Mouse (Mus musculus): ENCODE results near the gene Abca7. TPM values are rescaled to one million over a fixed set of nuclear protein-coding genes. Genes with fewer than 3 reads are reported as not detected.

Abca7 gene
- 1.3 and 1.4 TPM in 2 replicates for polyA plus RNA-seq (2014; fragmentation: Nextera tagmentation; extraction: Ambion mirVana)

- Histone ChIP-seq H3K9ac (ENCODE audit: low read length) (no peak within 1 kb of the TSS; the same call in 1 of the 2 replicates), H3K9me3 (ENCODE audit: control insufficient read depth, low read length) (no peaks in the 10 kb centered on the region), H3K27me3 (ENCODE audit: control insufficient read depth, insufficient read depth, low read length) (peaks cover 6% of the 10 kb centered on the region; the same call in 1 of the 2 replicates), H3K4me2 (ENCODE audit: low read depth, severe bottlenecking) (peak within 1 kb of the TSS; percentile 65), H3K27ac (replicated peaks; ENCODE audit: low read depth, low read length) (no peak within 1 kb of the TSS; the same call in 1 of the 2 replicates), H3K4me3 (ENCODE audit: low read depth, low read length) (peak within 1 kb of the TSS; percentile 32), H3K36me3 (ENCODE audit: control insufficient read depth, insufficient read depth, low read length) (peaks cover 25% of the 10 kb centered on the region; the same call in 1 of the 2 replicates), H3K4me1 (ENCODE audit: control insufficient read depth, insufficient read depth, low read length) (peaks cover 6% of the 10 kb centered on the region)
- under 1% methylated on average over 34 of the region's 34 CpGs for WGBS
- DNase-seq (ENCODE audit: low spot score) (peak; percentile 97), ATAC-seq (ENCODE audit: insufficient number of reproducible peaks, low FRiP score, low TSS enrichment, low read depth) (peak; percentile 79)
These were observed at the start of gene Abca7 for GRCm38 (mm10) chr10:79996272-79997033. Abca7 (plus strand) TSS chr10:79996494.

GRCm38 (mm10) chr10:79946752-79947322, 49.5 kb upstream of the Abca7 start:
- Histone ChIP-seq H3K4me2 (ENCODE audit: low read depth, severe bottlenecking) (peak overlapping the region; percentile 17; the same call in 1 of the 2 replicates), H3K9me3 (ENCODE audit: control insufficient read depth, low read length) (no peaks in the 10 kb centered on the region), H3K9ac (ENCODE audit: low read length) (peak overlapping the region; percentile 47; the same call in 1 of the 2 replicates), H3K27me3 (ENCODE audit: control insufficient read depth, insufficient read depth, low read length) (no peaks in the 10 kb centered on the region), H3K4me1 (ENCODE audit: control insufficient read depth, insufficient read depth, low read length) (peaks cover 41% of the 10 kb centered on the region), H3K4me3 (ENCODE audit: low read depth, low read length) (no peak overlapping the region), H3K36me3 (ENCODE audit: control insufficient read depth, insufficient read depth, low read length) (peaks cover 16% of the 10 kb centered on the region), H3K27ac (replicated peaks; ENCODE audit: low read depth, low read length) (peak overlapping the region; percentile 85)
- 10% methylated on average over 7 of the region's 7 CpGs for WGBS
- ATAC-seq (ENCODE audit: insufficient number of reproducible peaks, low FRiP score, low TSS enrichment, low read depth) = peak; percentile 31; the same call in 1 of the 2 replicates
- DNase-seq (ENCODE audit: low spot score) = no peak

- ATAC-seq (ENCODE audit: insufficient number of reproducible peaks, low FRiP score, low TSS enrichment, low read depth) (no peak), DNase-seq (ENCODE audit: low spot score) (no peak)
- H3K36me3 ChIP-seq (ENCODE audit: control insufficient read depth, insufficient read depth, low read length) = peaks cover 15% of the 10 kb centered on the region
- H3K4me1 ChIP-seq (ENCODE audit: control insufficient read depth, insufficient read depth, low read length) = peaks cover 41% of the 10 kb centered on the region
- no peaks in the 10 kb centered on the region for H3K9me3 ChIP-seq (ENCODE audit: control insufficient read depth, low read length)
- H3K9ac ChIP-seq (ENCODE audit: low read length) = no peak overlapping the region
- H3K4me2 ChIP-seq (ENCODE audit: low read depth, severe bottlenecking) = no peak overlapping the region
- WGBS = 72% methylated on average over 6 of the region's 6 CpGs
- H3K27me3 ChIP-seq (ENCODE audit: control insufficient read depth, insufficient read depth, low read length) = no peaks in the 10 kb centered on the region
- H3K4me3 ChIP-seq (ENCODE audit: low read depth, low read length) = no peak overlapping the region
- no peak overlapping the region for H3K27ac ChIP-seq (replicated peaks; ENCODE audit: low read depth, low read length)
These were observed 48.8 kb upstream of the Abca7 start for GRCm38 (mm10) chr10:79947502-79947901.

GRCm38 (mm10) chr10:79949873-79950272, 46.4 kb upstream of the Abca7 start:
- ATAC-seq (ENCODE audit: insufficient number of reproducible peaks, low FRiP score, low TSS enrichment, low read depth) = no peak
- WGBS = 85% methylated on average over 4 of the region's 4 CpGs
- no peak for DNase-seq (ENCODE audit: low spot score)

GRCm38 (mm10) chr10:79950661-79951060, 45.6 kb upstream of the Abca7 start:
- Histone ChIP-seq H3K27ac (replicated peaks; ENCODE audit: low read depth, low read length) (no peak overlapping the region), H3K27me3 (ENCODE audit: control insufficient read depth, insufficient read depth, low read length) (no peaks in the 10 kb centered on the region), H3K4me2 (ENCODE audit: low read depth, severe bottlenecking) (no peak overlapping the region), H3K9me3 (ENCODE audit: control insufficient read depth, low read length) (no peaks in the 10 kb centered on the region), H3K4me3 (ENCODE audit: low read depth, low read length) (no peak overlapping the region), H3K4me1 (ENCODE audit: control insufficient read depth, insufficient read depth, low read length) (peaks cover 15% of the 10 kb centered on the region), H3K9ac (ENCODE audit: low read length) (no peak overlapping the region), H3K36me3 (ENCODE audit: control insufficient read depth, insufficient read depth, low read length) (peaks cover 17% of the 10 kb centered on the region)
- no peak for ATAC-seq (ENCODE audit: insufficient number of reproducible peaks, low FRiP score, low TSS enrichment, low read depth)
- WGBS = 87% methylated on average over 18 of the region's 18 CpGs
- no peak for DNase-seq (ENCODE audit: low spot score)

More at GRCm38 (mm10) chr10:79949873-79950272, 46.4 kb upstream of the Abca7 start:
- Histone ChIP-seq H3K9me3 (ENCODE audit: control insufficient read depth, low read length) (no peaks in the 10 kb centered on the region), H3K36me3 (ENCODE audit: control insufficient read depth, insufficient read depth, low read length) (peaks cover 17% of the 10 kb centered on the region), H3K27ac (replicated peaks; ENCODE audit: low read depth, low read length) (no peak overlapping the region), H3K9ac (ENCODE audit: low read length) (no peak overlapping the region), H3K4me2 (ENCODE audit: low read depth, severe bottlenecking) (no peak overlapping the region), H3K4me1 (ENCODE audit: control insufficient read depth, insufficient read depth, low read length) (peaks cover 23% of the 10 kb centered on the region), H3K4me3 (ENCODE audit: low read depth, low read length) (no peak overlapping the region), H3K27me3 (ENCODE audit: control insufficient read depth, insufficient read depth, low read length) (no peaks in the 10 kb centered on the region)

- Histone ChIP-seq H3K27ac (replicated peaks; ENCODE audit: low read depth, low read length) (0 out of 2 replicates have a peak overlapping the region, but pooled peaks have one; percentile 33), H3K4me1 (ENCODE audit: control insufficient read depth, insufficient read depth, low read length) (peaks cover 7% of the 10 kb centered on the region; the same call in 1 of the 2 replicates), H3K4me2 (ENCODE audit: low read depth, severe bottlenecking) (no peak overlapping the region), H3K9ac (ENCODE audit: low read length) (no peak overlapping the region), H3K9me3 (ENCODE audit: control insufficient read depth, low read length) (no peaks in the 10 kb centered on the region), H3K27me3 (ENCODE audit: control insufficient read depth, insufficient read depth, low read length) (no peaks in the 10 kb centered on the region), H3K4me3 (ENCODE audit: low read depth, low read length) (no peak overlapping the region), H3K36me3 (ENCODE audit: control insufficient read depth, insufficient read depth, low read length) (peaks cover 16% of the 10 kb centered on the region)
- 81% methylated on average over 6 of the region's 6 CpGs for WGBS
- DNase-seq (ENCODE audit: low spot score) (no peak), ATAC-seq (ENCODE audit: insufficient number of reproducible peaks, low FRiP score, low TSS enrichment, low read depth) (no peak)
These were observed 42.3 kb upstream of the Abca7 start for GRCm38 (mm10) chr10:79953946-79954345.

GRCm38 (mm10) chr10:79955691-79956090, 40.6 kb upstream of the Abca7 start:
- H3K36me3 ChIP-seq (ENCODE audit: control insufficient read depth, insufficient read depth, low read length) = peaks cover 9% of the 10 kb centered on the region
- no peak overlapping the region for H3K9ac ChIP-seq (ENCODE audit: low read length)
- H3K4me2 ChIP-seq (ENCODE audit: low read depth, severe bottlenecking) = no peak overlapping the region
- no peak overlapping the region for H3K27ac ChIP-seq (replicated peaks; ENCODE audit: low read depth, low read length)
- H3K27me3 ChIP-seq (ENCODE audit: control insufficient read depth, insufficient read depth, low read length) = no peaks in the 10 kb centered on the region
- 55% methylated on average over 9 of the region's 9 CpGs for WGBS
- H3K4me1 ChIP-seq (ENCODE audit: control insufficient read depth, insufficient read depth, low read length) = peaks cover 8% of the 10 kb centered on the region
- no peaks in the 10 kb centered on the region for H3K9me3 ChIP-seq (ENCODE audit: control insufficient read depth, low read length)
- ATAC-seq (ENCODE audit: insufficient number of reproducible peaks, low FRiP score, low TSS enrichment, low read depth) = no peak
- no peak for DNase-seq (ENCODE audit: low spot score)
- H3K4me3 ChIP-seq (ENCODE audit: low read depth, low read length) = no peak overlapping the region

GRCm38 (mm10) chr10:79956643-79957154, 39.6 kb upstream of the Abca7 start:
- H3K4me1 ChIP-seq (ENCODE audit: control insufficient read depth, insufficient read depth, low read length) = peaks cover 12% of the 10 kb centered on the region
- no peak overlapping the region for H3K27ac ChIP-seq (replicated peaks; ENCODE audit: low read depth, low read length)
- no peak overlapping the region for H3K4me2 ChIP-seq (ENCODE audit: low read depth, severe bottlenecking)
- ATAC-seq (ENCODE audit: insufficient number of reproducible peaks, low FRiP score, low TSS enrichment, low read depth) (no peak), DNase-seq (ENCODE audit: low spot score) (no peak)
- H3K4me3 ChIP-seq (ENCODE audit: low read depth, low read length) = no peak overlapping the region
- H3K36me3 ChIP-seq (ENCODE audit: control insufficient read depth, insufficient read depth, low read length) = peaks cover 3% of the 10 kb centered on the region; the same call in 1 of the 2 replicates
- 27% methylated on average over 4 of the region's 4 CpGs for WGBS
- no peak overlapping the region for H3K9ac ChIP-seq (ENCODE audit: low read length)
- H3K9me3 ChIP-seq (ENCODE audit: control insufficient read depth, low read length) = no peaks in the 10 kb centered on the region
- no peaks in the 10 kb centered on the region for H3K27me3 ChIP-seq (ENCODE audit: control insufficient read depth, insufficient read depth, low read length)
